Mouse (Mus musculus) CH12.LX (cell line): ENCODE data around the gene Tmc5. TPM values are rescaled to one million over a fixed set of nuclear protein-coding genes. Genes with fewer than 3 reads are reported as not detected.

Source experiments
- DNase-seq: peaks from one replicate; pipeline ENCODE4 v3.0.0-alpha.2; 2013; ENCODE audit errors: extremely low read depth
- H3K27ac ChIP-seq: 2 replicates; pipeline ENCODE4 v1.5.1; 2012; ENCODE audit warnings: low read depth, mild to moderate bottlenecking, control low read depth, moderate library complexity; ENCODE audit not compliant: insufficient read depth
- H3K27me3 ChIP-seq: replicated peaks from 2 replicates; pipeline ENCODE3; 2012; ENCODE audit warnings: inconsistent platforms
- H3K36me3 ChIP-seq, 2 experiments: replicated peaks in 1 of 2; 2 replicates each; pipeline versions ENCODE3 to v1.6.1; 2012; ENCODE audit warnings: inconsistent platforms in 1 of 2, low read length in 1 of 2, mild to moderate bottlenecking in 1 of 2, mixed read lengths in 1 of 2, moderate library complexity in 1 of 2; ENCODE audit not compliant: control insufficient read depth in 1 of 2, insufficient read depth in 1 of 2
- H3K4me1 ChIP-seq, 2 experiments: 2 replicates each; pipeline ENCODE4 v1.6.1; 2012; ENCODE audit warnings: inconsistent platforms in 1 of 2, moderate library complexity in 1 of 2; ENCODE audit not compliant: insufficient read depth in 2 of 2, control insufficient read depth in 1 of 2
- H3K4me2 ChIP-seq: 2 replicates; pipeline ENCODE4 v1.6.1; 2012; ENCODE audit warnings: low read depth, mild to moderate bottlenecking, control low read depth; ENCODE audit not compliant: poor library complexity, insufficient read depth, severe bottlenecking
- H3K4me3 ChIP-seq, 3 experiments: fragments of 150-350 bp in 1 of 3; sonication (generic) in 1 of 3; replicated peaks in 1 of 3; 2 replicates each; pipeline versions ENCODE3 to v1.5.1; 2011 to 2012; ENCODE audit warnings: low read depth in 2 of 3, low read length in 2 of 3, mild to moderate bottlenecking in 2 of 3, moderate library complexity in 2 of 3, control low read depth in 1 of 3, improper control_type of control experiment in 1 of 3, inconsistent platforms in 1 of 3, mixed read lengths in 1 of 3; ENCODE audit not compliant: poor library complexity in 1 of 3
- H3K79me2 ChIP-seq: replicated peaks from 2 replicates; pipeline ENCODE4 v1.6.1; 2012; ENCODE audit warnings: mild to moderate bottlenecking, moderate library complexity; ENCODE audit not compliant: control insufficient read depth, poor library complexity, insufficient read depth, severe bottlenecking; ENCODE audit errors: extremely low read depth
- H3K9ac ChIP-seq: 2 replicates; pipeline ENCODE4 v1.6.1; 2012; ENCODE audit warnings: low read depth, mild to moderate bottlenecking, control low read depth, moderate library complexity; ENCODE audit not compliant: insufficient read depth
- H3K9me3 ChIP-seq: replicated peaks from 2 replicates; pipeline ENCODE3; 2012; ENCODE audit warnings: low read length, inconsistent platforms, mixed read lengths
- CHD1 ChIP-seq: IDR thresholded peaks from 2 replicates; pipeline ENCODE4 v1.6.1; 2012; ENCODE audit warnings: low read depth, low read length, improper control_type of control experiment, inconsistent platforms
- E2F4 ChIP-seq: IDR thresholded peaks from 2 replicates; pipeline ENCODE4 v1.6.1; 2011; ENCODE audit warnings: low read depth, low read length, improper control_type of control experiment; ENCODE audit not compliant: insufficient replicate concordance
- GABPA ChIP-seq: IDR thresholded peaks from 2 replicates; pipeline ENCODE4 v1.6.1; 2012; ENCODE audit warnings: low read depth, low read length, improper control_type of control experiment, inconsistent platforms; ENCODE audit not compliant: insufficient replicate concordance
- HCFC1 ChIP-seq: IDR thresholded peaks from 2 replicates; pipeline ENCODE4 v1.6.1; 2012; ENCODE audit warnings: low read depth, mild to moderate bottlenecking, inconsistent platforms, low read length, improper control_type of control experiment
- IRF4 ChIP-seq: IDR thresholded peaks from 2 replicates; pipeline ENCODE4 v1.6.1; 2014; ENCODE audit warnings: low read depth, mild to moderate bottlenecking, inconsistent platforms, low read length, improper control_type of control experiment
- MAZ ChIP-seq: IDR thresholded peaks from 2 replicates; pipeline ENCODE4 v1.6.1; 2012; ENCODE audit warnings: low read depth, mild to moderate bottlenecking, inconsistent platforms, low read length, improper control_type of control experiment, moderate library complexity
- MYC ChIP-seq: IDR thresholded peaks from 2 replicates; pipeline ENCODE4 v1.6.1; 2011; ENCODE audit warnings: low read depth, mild to moderate bottlenecking, improper control_type of control experiment, low read length
- PAX5 ChIP-seq: IDR thresholded peaks from 2 replicates; pipeline ENCODE4 v1.6.1; 2012; ENCODE audit warnings: low read length, inconsistent platforms, mixed read lengths
- RAD21 ChIP-seq: IDR thresholded peaks from 2 replicates; pipeline ENCODE4 v1.6.1; 2011; ENCODE audit warnings: low read depth, mild to moderate bottlenecking, low read length, improper control_type of control experiment, moderate library complexity
- RCOR1 ChIP-seq: conservative IDR thresholded peaks from 2 replicates; pipeline ENCODE4 v1.6.1; 2012; ENCODE audit warnings: low read depth, mild to moderate bottlenecking, inconsistent platforms, low read length, improper control_type of control experiment
- SIN3A ChIP-seq: IDR thresholded peaks from 2 replicates; pipeline ENCODE4 v1.6.1; 2012; ENCODE audit warnings: low read length, improper control_type of control experiment, inconsistent platforms
- SMC3 ChIP-seq: IDR thresholded peaks from 2 replicates; pipeline ENCODE4 v1.6.1; 2011; ENCODE audit warnings: low read depth, low read length, improper control_type of control experiment
- TCF12 ChIP-seq: IDR thresholded peaks from 2 replicates; pipeline ENCODE4 v1.6.1; 2014; ENCODE audit warnings: low read depth, mild to moderate bottlenecking, inconsistent platforms, low read length, improper control_type of control experiment
- UBTF ChIP-seq: IDR thresholded peaks from 2 replicates; pipeline ENCODE4 v1.6.1; 2012; ENCODE audit warnings: low read depth, mild to moderate bottlenecking, inconsistent platforms, low read length, improper control_type of control experiment, moderate library complexity
- ZC3H11A ChIP-seq: IDR thresholded peaks from 2 replicates; pipeline ENCODE4 v1.6.1; 2012; ENCODE audit warnings: low read depth, mild to moderate bottlenecking, inconsistent platforms, low read length, improper control_type of control experiment
- ZNF384 ChIP-seq: IDR thresholded peaks from 2 replicates; pipeline ENCODE4 v1.6.1; 2012; ENCODE audit warnings: low read depth, low read length, improper control_type of control experiment, inconsistent platforms
- dilution Hi-C: fragments of 300-500 bp; cut with MboI; formaldehyde crosslinking; loops from 2 replicates; pipeline ENCODE4 v1.14.3; 2020; ENCODE audit warnings: low sequenced_read_pairs; ENCODE audit not compliant: extremely low pct_unique_long_range_greater_than_20kb, extremely low pct_ligation_motif_present
- in situ Hi-C: fragments of 300-500 bp; cut with MboI; formaldehyde crosslinking; loops from 3 replicates; pipeline ENCODE4 v1.14.3; 2019; ENCODE audit warnings: low sequenced_read_pairs, low pct_ligation_motif_present, low pct_unique_long_range_greater_than_20kb, mixed read lengths
- polyA plus RNA-seq: library from polyadenylated mRNA; unstranded; fragments of >175 nt; gene quantifications from 2 replicates; pipeline ENCODE4 v1.2.1, GENCODE M21; 2012; ENCODE audit warnings: low read depth; ENCODE audit not compliant: insufficient read length
- total RNA-seq, 2 experiments: library from RNA; depleted of rRNA; stranded (reverse); fragments of 300-350 nt in 1 of 2; fragments of >200 nt in 1 of 2; gene quantifications; 2 replicates each; pipeline ENCODE4 v1.2.3; 2012 to 2014

Tmc5 gene
- total and polyA plus RNA-seq, 3 experiments, result not detected

- no peak overlapping the region for H3K9ac ChIP-seq
- H3K27me3 ChIP-seq, result peaks cover 2% of the 10 kb centered on the region
- H3K9me3 ChIP-seq, result peaks cover 3% of the 10 kb centered on the region
- no peaks in the 10 kb centered on the region for H3K79me2 ChIP-seq
- in situ Hi-C loops (no loop called here), dilution Hi-C loops (no loop called here)
- H3K36me3 ChIP-seq, result no peaks in the 10 kb centered on the region
- H3K4me3 ChIP-seq, result no peak overlapping the region
- TF ChIP-seq E2F4 (no peak), MYC (no peak), MAZ (no peak), HCFC1 (no peak), ZC3H11A (no peak), TCF12 (no peak), GABPA (no peak), UBTF (no peak), SIN3A (no peak)
- H3K4me2 ChIP-seq, result no peak overlapping the region
- DNase-seq, result no peak
- H3K27ac ChIP-seq, result no peak overlapping the region
- H3K4me1 ChIP-seq, result peaks cover 3 to 16% of the 10 kb centered on the region in 2 experiments; a peak in 3 of 4 replicates
Measured at GRCm38 (mm10) chr7:118656730-118657129, 59.6 kb downstream of the Tmc5 start.

- TF ChIP-seq PAX5, result no peak
- no peak for TF ChIP-seq RCOR1
- TF ChIP-seq IRF4, result no peak
- TF ChIP-seq ZC3H11A, result no peak
- no peak for TF ChIP-seq SIN3A
- no peak for TF ChIP-seq SMC3
- TF ChIP-seq GABPA, result no peak
- no peak for TF ChIP-seq CHD1
- TF ChIP-seq ZNF384, result no peak
- no peak for TF ChIP-seq RAD21
- H3K9ac ChIP-seq, result no peak overlapping the region
- no peaks in the 10 kb centered on the region for H3K36me3 ChIP-seq
- in situ Hi-C loops, result no loop called here
- H3K4me3 ChIP-seq, result no peak overlapping the region
- H3K4me2 ChIP-seq, result no peak overlapping the region
- H3K27ac ChIP-seq, result no peak overlapping the region
- H3K79me2 ChIP-seq, result no peaks in the 10 kb centered on the region
- H3K9me3 ChIP-seq, result peaks cover 12% of the 10 kb centered on the region
- peaks cover 10% of the 10 kb centered on the region for H3K27me3 ChIP-seq
- no peak for DNase-seq
- dilution Hi-C loops, result no loop called here
- no peaks in the 10 kb centered on the region for H3K4me1 ChIP-seq
Measured at GRCm38 (mm10) chr7:118667773-118668172, 70.7 kb downstream of the Tmc5 start.
